Mouse (Mus musculus) cerebellum, adult (tissue): ENCODE measurements at regions not wholly inside any gene's neighbourhood (a gene's known extent, or its start where the extent isn't known, plus 50 kb on each side); places are given as distances from the start of the nearest gene placed in this dataset.
"Not testable (repeated sequence)": the region's sequence is repeated elsewhere in the genome, so short reads cannot be mapped to it uniquely, and the experiment has no call there.

Experiments used
- ATAC-seq: cut with Nextera tagmentation; 2 replicates; pipeline ENCODE4 v1.9.2; 2017; ENCODE audit warnings: mild to moderate bottlenecking, moderate library complexity, mixed read lengths; ENCODE audit not compliant: insufficient number of reproducible peaks, low FRiP score, low TSS enrichment

DNA sequence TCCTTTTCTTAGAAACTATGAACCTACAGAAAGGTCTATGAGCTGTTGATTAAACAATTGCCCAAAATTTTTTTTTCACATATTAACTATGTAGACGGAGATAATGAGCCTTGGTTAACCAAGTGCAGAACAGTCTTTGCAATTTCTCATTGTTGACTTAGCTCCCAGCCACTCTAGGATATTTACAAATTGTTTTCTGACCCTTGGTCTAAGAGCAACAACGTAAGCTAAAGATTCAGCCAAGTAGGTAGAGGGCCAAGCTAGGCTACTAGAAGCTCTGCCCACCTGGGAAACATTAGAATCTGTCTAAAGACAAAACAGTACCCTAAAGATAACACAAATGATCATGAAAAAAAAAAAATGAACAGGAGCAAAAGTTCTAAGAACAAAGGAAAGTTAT lies 67.5 kb upstream of the Map9 start:
- ATAC-seq: no peak

DNA sequence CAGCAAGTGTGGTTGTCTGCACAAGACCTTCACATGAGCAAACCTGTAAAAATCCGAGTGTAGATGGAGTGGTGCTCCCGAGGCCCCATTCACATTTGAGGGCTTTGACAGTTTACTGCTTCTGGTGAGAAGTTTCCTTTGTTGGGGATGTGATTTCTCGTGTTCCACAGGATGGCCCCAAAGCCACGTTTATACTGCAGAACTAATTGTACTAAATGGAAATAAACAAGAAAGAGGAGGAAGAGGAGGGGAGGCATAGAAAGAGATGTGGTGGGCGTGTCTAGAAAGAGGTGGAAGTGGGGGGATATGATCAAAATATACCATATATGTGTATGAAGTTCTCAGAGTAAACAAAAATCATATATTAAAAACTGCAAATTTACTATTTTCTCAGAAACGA lies 68.8 kb upstream of the Map9 start:
- ATAC-seq: no peak

DNA sequence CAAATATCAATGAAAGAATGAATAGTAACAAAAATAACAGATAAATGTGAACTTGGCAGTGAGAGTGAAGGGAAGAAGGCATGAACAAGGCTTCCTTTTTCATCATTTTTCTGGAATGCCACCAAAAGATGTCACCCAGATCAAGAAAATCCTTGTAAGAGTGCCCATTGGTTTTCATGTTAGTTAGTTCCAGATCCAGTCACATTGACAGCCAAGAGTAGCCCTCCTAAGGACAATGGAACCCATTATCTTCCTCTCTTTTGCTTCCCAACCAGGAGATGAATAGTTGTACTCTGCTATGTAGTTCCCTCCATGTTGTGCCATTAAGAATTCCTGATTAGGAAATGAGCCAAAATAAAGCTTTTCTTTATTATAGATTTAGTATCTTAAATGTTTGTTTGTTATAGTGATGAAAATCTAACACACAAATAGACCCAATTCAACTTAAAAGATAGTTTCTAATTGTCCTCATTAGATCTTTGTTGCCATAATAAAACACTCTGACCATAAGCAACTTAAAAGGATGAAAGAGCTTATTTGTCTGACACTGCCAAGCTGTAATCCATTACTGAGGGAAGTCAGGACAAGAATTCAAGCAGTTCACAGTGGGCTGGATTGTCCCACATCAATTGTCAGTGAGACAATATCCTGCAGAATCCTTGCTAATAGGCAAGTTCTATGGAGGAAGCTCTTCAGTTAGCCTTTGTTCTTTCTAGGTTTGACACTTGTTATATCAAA lies 80.7 kb upstream of the Map9 start:
- ATAC-seq: no peak

DNA sequence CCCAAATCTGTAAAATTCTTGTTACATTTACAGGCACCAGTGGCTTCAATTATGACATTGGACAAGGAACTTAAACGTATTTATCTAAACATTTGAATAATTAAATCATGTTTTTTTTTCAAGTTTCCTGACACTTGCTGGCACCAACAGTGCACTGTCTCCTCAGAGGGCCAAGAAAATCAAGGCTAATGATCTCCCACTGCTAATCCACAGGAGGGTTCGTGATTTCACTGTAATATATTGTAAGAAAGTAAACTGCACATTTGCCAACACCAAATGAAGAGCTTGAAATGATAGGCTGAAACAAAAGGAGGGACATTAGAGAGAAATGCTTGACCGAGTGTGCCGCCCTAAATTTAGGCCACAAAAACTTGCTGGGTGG lies 82.0 kb upstream of the Map9 start:
- ATAC-seq: no peak

DNA sequence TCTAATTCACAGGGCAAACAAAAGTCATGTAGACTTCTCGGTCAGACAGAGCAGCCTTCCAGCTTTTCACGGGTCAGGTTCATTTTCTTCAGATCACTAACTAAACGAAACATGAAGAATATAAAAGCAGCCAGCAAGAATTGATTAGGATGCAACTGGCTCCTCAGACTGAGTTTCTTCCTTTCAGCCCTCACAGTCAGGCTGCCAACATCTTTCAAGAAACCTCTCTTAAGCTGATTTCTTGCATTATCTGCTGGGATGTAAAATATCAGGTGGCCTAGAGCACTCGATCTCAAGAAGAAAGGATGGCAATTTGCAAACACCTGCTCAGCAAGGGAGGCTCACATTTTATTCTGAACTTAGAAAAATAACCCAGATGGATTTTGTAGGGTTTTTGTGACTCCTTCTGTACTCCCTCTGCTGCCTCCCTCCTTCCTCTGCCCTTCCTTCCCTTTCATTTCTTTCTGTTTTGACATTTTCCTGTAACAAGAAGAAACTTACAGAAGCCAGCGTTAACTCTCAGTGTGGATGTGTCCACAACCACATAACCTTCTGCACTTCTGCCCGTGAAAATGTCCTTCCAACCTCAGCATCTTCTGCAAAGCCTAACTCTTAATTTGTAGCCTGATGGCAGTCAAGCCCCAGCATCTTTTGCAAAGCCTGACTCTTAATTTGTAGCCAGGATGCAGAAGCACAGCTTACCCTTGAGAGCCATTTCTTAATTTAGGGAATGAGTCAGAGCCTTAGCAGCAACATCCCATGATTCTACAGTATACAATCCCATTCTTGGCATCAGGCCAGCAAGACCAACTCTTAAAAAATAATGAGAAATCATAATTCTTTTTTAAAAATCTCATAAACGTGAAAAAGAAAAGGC lies 82.7 kb upstream of the Map9 start:
- ATAC-seq: 0 out of 2 replicates have a peak, but pooled peaks have one; percentile 52

DNA sequence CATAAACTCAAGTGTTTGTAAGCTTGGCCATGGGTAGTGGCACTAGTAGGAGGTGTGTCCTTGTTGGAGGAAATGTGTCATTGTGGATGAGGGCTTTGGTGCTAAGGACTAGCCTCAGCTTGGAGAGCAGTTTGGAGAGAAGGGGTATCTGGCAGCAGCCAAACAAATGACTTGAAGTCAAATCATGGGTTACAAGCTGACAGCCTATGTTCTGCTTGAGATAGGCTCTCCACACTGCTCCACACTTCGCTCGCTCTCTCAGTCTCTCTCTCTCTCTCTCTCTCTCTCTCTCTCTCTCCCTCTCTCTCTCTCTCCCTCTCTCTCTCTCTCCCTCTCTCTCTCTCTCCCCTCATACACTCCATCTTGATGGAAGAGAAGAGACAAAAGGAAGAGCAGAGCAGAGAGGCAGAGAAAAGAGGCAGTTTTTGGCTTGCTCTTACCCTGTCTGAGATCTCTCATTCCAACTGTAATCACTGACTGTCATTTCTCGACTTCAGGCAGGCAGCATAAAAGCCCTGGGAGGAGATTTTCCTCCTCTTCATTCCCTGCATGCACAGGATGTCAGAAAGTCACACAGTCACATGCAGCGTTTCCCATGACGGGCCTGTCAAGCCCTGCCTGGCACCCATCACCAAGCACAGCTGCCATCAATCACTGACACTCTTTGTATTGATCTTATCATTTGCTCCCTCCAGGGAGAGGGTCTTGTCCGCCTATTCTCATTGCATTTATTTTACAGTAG lies 83.5 kb upstream of the Map9 start:
- ATAC-seq: no peak

DNA sequence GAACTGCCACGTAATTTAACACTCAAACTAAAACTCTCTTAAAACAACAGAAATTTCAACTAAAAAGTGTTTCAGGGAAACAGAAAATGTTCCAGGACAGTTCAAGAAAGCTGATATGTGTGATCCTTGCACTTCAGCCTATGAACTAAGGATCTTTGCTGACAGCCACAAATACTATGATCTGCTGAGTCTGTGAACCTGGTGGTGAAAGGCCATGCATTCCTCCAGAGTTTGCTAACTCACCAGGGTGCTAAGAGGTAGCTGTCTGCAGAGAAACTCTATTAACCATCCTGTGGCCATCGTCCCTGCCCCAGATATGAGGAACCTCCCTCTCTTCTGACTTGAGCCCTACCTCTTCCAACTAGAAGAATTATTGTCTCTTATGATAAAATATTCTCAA lies 84.3 kb upstream of the Map9 start:
- ATAC-seq: not testable (repeated sequence)

DNA sequence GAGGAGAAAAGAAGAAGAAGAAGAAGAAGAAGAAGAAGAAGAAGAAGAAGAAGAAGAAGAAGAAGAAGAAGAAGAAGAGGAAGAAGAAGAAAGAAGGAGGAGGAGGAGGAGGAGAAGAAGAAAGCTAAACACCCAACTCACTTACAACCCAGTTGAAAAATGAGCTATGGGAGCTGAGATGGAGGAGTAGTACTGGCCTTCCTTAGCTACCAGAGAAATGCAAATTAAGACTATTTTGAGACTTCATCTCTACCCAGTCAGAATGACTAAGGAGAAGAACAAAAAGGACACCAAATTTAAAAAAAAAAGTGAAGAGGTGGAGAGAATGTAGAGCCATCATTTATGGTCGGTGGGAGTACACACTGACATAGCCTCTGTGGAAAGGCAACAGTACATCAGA lies 85.9 kb upstream of the Map9 start:
- no peak for ATAC-seq

DNA sequence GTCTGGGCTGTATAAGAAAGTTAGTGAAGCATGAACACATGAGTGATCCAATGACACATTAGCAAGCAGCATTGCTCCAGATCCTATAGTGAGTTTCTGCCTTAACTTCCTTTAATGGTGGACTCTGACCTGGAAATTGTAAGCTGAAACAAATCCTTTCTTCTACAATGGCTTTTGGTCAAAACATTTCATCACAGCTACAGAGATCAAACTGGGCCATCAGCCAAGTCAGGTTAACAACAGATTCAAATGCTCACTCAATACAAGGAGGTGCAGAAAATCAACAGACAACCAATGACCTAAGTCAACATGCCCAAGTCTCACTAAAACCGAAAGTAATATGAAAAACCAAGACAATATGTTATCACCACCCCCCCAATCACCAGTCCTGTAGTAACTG lies 91.9 kb upstream of the Map9 start:
- ATAC-seq: no peak

DNA sequence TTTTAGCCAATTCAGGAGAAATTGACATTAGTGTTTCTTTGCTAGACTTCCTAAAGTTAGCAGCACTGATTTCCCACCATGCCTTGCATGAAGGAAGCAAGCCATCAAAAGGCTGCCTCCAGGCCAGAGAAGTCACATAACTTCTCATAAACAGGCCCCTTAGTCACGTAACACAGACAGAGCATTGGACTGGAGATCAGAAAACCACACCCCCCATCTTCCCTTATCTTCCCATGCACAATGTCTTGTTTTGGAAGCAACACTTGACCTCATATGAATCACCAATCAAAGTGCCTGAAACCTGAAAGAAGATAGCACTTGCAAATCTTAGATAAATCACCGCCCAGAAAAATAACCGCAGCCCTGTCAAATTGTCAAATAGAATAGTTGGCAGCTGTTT lies 95.9 kb upstream of the Map9 start:
- ATAC-seq: no peak

DNA sequence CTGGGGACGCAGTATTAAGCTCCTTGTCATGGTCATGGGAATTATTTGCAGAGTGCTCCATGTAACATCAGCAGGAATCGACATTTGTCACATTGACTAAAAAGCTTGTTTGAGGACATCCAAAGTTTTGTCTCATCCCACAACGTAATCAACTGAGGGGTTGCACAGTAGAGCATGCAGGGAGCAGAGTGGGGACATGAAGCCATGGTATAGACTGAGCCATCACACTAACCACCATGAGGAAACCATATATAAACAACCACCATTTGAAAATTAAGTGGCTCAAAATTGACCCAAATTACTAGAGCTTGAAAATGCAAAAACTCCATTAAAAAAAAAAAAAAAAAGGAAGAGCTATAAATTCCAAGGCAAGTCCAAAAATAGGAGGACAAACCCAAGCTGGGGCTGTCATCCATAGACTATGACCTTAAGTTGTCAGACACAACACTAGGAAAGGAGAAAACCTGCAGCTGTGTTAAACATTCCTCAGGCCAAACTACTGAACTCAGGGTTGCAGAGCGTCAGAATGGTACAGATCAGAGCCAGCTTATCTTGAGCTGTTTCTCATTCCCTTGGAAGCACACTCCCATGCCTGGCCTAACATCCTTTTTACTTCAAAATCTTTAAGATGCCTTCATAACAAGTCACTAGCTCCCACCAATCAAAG lies 97.7 kb upstream of the Map9 start:
- ATAC-seq: no peak

DNA sequence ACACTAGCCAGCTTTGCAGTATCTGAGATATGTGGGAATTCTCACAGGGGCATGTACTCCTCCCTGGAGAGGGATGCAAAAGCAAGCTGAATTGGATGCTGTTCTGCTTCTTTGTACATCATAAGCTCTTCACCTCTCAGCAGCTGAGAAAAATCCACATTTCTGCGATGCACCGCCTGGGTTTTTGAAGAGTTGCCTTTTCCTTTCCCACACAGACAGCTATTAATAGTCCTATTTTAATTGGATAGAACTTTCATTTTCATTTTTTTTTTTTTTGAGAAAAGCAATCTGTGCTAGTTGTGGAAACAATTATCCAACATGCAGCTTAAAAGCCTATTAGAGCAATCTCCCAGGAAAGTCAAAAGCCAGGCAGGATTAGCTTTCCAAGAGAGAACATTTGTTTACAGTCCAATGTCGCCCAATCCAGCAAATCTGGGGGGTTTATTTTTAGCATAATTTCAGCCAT lies 105.2 kb upstream of the Gucy1a1 start:
- ATAC-seq: no peak

DNA sequence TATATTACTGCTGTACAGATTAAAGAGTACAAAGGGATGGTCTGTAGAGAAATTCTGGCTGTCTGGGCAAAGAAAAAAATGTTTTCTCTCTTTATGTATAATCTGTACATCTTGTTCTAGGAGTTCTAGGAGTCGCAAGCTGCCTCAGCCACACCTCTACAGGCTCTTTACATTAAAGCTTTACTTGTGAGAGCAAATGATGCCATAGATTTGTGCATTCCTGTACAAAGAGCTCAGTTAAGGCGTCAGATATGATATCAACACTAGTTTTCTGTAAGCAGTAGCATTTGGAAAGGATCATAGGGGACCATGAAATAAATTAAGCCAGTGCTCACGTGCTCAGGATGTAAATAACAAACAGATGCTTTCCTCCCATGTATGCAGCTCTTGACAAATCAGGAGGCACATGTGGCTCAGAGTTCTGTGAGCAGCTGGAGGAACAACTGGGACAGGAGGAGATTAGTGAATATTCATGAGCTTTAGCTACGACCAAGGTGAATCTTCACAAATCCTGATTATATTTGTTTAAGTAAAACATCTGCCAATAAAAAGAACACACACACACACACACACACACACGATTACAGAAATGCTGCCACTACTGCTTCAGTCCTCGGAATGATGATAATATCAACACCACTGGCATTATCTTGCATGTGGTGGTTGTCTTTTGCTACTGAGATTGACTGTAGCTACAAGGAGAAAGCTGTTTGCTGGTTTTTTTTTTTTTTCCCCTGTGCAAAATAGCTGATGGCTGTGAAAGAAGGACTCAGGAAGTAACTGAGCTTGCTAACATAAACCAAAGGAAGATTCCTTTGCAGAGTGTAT lies 104.6 kb upstream of the Gucy1a1 start:
- no peak for ATAC-seq

DNA sequence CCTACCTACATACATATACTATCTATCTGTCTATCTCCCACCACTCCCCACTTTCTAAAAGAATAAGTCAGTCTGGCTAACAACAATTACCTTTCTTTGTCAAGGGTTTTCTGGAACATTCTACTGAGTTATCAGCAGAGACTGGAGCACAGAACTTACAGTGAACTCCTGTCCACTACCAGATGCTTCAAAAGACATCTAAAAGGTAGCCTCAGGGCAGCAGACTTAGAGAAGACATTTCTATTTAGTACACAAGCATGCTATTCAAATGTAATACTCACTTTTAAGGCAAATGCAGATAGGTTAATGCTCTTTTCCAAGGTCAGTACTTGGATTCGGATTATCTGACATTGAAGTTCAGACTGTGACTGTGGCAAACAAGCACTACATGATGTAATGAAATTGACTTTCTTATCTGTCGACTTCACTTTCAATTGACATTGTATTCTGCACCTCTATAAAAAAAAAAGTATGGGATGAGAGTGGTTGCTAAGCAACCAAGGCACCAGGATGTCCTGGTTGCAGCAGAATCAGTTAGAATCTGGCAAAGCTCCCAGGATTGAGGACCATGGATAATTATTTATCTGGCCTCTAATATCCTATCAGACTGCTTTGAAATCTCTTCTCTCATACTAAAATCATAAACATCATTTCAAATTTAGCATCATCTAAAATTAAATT lies 90.9 kb upstream of the Gucy1a1 start:
- ATAC-seq: no peak

DNA sequence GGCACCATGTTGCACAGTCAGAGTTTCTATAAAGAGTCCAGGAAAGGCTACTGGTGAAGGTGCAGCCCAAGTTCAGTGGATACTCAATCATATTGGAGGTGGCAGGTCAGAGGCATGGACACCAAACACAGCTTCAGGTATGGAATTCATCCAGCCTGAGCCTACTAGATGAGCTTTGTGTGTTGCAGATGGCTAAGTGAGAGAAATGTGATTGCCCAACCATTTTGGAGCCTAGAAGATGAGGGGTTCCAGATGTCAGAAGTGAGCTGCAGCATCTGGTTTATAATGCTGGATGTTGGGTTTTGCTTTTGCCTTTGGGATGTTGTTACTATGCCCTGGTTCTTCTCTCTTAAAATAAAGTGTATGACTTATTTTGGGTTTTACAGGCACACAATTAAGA lies 88.7 kb upstream of the Gucy1a1 start:
- no peak for ATAC-seq

DNA sequence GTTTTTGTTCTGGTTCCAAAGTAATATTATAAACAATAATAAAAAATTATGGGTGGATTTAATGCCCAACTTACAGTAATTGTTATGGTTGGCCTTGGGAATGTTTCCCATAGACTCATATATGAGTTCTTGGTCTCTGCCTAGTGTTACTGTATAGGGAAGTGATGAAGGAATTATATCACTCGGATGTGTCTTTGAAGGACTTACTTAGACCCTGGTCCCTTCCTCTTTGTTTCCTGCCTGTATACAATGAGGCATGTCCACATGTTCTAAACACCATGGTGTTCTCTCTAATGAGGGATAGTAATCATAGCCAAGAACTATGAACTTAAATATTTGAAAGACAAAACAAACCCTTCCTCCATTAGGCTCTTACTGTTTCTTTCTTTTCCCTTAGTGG lies 77.8 kb upstream of the Gucy1a1 start:
- no peak for ATAC-seq

DNA sequence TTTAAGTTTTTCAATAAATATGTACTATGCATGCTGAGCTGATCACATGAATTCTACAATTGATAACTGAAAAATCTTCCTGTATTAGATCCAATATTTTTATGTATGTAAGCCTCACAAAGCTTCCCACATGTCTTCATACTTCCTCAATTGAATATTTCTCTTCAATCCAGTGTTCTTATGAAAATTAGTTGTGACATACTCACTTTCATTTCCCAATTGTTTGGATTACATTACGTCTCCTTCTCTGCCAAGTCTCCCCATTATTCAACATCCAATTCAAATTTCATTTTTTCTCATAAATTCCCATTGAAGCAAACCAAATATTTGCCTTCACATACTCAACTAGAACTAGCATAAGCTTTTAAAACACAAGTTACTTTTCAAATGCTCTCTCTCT lies 76.3 kb upstream of the Gucy1a1 start:
- no peak for ATAC-seq

DNA sequence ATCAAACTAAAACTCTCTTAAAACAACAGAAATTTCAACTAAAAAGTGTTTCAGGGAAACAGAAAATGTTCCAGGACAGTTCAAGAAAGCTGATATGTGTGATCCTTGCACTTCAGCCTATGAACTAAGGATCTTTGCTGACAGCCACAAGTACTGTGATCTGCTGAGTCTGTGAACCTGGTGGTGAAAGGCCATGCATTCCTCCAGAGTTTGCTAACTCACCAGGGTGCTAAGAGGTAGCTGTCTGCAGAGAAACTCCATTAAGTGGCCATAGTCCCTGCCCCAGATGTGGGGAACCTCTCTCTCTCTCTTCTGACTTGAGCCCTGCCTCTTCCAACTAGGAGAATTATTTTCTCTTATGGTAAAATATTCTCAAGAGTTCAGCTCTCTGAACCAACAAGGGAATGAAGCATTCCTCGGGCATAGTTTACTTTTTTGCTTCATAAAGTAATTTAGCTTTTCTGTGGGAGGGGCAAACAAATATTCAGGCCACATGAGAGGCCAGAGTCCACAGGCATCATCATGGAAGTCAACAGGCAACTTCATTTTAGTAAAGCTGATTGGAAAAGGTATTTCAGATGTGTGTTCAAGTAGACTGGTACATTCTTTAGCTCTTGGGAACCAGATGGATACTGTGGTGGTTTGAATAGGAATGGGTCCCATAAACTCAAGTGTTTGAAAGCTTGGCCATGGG lies 73.8 kb upstream of the Gucy1a1 start:
- not testable (repeated sequence) for ATAC-seq
